Mouse (Mus musculus): ENCODE measurements around the gene Cd5.

Cd5 gene

GRCm38 (mm10) chr19:10758708-10759107 is 19.9 kb upstream of the Cd5 start:
- no peak for DNase-seq (ENCODE audit: low read depth, low spot score)

DNA sequence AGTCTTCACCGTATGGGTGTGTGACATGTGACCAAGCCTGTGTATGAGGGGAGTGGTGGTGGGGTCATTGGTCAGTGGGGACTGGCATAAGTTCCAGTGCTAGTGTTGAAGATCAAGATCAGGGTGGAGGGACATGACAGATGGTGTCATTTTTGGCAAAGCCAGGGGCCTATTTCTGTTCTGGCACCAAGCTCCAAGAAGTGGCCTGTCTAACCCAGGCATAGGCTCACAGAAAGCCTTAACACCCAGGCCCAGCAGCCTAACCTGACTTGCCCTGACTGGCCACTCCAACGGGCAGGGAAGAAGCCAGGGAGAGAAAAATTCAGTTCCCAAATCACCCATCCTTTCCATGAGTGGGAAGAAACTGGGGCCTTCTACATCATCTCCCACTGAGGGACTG is 18.7 kb upstream of the Cd5 start:
- no peak for DNase-seq (ENCODE audit: low read depth, low spot score)

GRCm38 (mm10) chr19:10757125-10757524 is 18.3 kb upstream of the Cd5 start:
- no peak for DNase-seq (ENCODE audit: low read depth, low spot score)

DNA sequence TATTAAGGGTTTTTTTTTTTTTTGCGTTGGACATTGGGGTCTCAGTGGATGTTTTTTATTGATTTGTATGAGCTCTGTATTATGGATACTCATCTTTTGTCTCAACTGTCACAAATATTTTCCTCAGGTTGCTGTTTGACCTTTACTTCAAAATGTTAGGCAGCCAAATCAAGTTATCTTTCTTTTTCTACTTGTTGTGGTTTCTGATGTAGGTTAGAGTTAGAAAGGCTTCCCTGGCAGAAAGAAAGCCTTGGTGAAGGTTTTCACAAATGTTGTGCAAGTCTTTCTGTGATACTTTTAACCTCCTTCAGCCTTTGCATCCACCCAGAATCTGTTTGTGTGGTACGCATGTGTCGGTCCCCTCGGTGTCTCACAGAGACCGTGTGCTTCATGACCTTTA is 13.8 kb upstream of the Cd5 start:
- DNase-seq (ENCODE audit: low read depth, low spot score), result no peak

DNA sequence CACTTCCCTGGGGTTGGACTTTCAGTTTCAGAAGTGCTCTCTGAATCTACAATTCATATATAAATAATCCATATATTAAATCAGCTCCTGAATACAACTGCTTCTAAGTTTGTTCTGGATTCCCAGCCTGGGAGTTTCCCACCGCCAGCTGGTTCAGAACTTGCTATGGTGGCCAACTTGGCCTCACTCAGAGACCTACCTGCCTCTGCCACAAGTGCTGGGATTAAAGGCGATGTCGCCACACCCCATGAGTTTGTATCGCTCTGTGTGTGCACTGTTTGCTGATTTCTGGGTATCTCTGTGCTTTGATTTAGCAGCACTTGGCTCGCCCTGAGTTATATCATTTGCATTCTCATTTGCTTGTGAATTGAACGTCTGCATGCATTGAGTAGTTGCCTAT is 13.3 kb upstream of the Cd5 start:
- no peak for DNase-seq (ENCODE audit: low read depth, low spot score)

DNA sequence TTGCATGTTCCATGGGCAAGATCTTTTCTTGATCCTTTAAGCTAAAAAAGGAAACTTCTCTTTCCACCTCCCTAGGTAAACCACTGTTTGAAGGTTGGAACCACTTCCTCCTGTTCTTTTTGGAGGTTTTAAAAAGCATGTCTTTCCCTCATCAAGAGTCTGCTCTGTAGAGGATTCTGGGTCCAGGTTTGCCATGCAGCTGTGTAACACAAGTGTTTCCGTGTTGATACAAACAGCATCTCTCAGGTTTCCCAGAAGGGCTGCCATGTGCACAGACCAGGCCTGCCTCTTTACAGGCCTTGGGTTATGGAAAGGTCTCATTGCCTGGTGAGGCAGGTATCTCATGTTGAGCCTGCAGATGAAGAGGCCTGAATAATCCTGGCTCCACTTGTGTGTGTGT is 12.8 kb upstream of the Cd5 start:
- DNase-seq (ENCODE audit: low read depth, low spot score), result no peak

DNA sequence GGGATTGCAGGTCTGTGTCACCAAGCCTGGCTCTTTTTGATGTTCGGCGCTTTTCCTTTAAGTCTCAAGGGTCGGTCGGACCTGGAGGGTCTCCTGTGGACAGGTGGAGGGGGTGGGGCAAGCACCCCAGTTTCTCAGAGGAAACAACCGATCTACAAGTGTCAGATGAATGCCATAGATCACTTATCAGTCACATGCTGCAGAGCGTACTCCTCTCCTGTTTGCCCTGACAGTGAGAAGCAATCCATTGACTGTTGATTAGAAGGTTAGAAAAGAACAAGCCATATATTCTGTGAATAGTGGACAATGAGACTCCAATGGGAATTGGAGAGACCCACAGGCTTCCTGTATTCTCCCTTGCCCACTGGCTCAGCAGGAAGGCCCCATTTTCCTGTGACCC is 11.4 kb upstream of the Cd5 start:
- DNase-seq (ENCODE audit: low read depth, low spot score), result no peak

DNA sequence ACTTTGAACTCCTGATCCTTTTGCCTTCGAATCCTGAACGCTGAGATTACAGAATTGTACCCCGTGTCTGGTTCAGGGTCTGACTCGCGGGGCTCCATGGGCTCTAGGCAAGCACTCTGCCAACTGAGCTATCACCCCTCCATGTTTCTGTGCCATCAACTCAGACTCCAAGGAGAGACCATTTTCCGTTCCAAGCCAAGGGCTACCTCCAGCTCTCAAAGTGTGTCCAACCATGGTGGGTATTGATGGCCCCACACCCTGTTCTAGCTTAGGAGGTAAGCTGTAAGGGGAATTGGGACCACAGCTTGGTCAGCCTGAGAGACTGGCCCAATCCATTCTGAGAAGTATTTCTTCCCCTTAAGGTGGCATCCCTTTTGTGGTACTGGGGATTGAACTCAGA is 10.5 kb upstream of the Cd5 start:
- DNase-seq (ENCODE audit: low read depth, low spot score), result no peak

GRCm38 (mm10) chr19:10748401-10749102 is 9.8 kb upstream of the Cd5 start:
- no peak for DNase-seq (ENCODE audit: low read depth, low spot score)

- DNase-seq (ENCODE audit: low read depth, low spot score), result no peak
Observed at GRCm38 (mm10) chr19:10747718-10748117, 8.9 kb upstream of the Cd5 start.

- DNase-seq (ENCODE audit: low read depth, low spot score), result no peak
Observed at GRCm38 (mm10) chr19:10747182-10747581, 8.4 kb upstream of the Cd5 start.

DNA sequence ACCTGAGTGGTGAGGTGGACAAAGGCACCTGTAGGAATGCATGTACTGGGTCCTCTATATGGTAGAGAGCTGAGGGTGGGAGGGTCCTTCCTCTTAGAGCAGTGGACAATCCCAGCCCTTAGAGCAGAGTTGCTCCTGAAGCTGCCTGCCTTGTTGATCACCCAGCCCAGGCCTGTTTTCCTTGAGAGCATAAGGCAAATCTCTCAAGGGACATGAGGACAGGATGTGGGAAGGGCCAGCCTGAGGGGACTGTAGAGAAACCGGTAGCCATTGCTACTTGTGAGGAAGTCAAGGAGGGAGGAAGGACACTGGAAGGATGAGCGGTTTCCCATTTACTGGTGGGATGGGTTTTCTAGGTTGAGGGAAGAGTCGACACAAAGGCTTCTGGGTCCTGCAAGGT is 3.8 kb upstream of the Cd5 start:
- DNase-seq (ENCODE audit: low read depth, low spot score), result no peak

DNA sequence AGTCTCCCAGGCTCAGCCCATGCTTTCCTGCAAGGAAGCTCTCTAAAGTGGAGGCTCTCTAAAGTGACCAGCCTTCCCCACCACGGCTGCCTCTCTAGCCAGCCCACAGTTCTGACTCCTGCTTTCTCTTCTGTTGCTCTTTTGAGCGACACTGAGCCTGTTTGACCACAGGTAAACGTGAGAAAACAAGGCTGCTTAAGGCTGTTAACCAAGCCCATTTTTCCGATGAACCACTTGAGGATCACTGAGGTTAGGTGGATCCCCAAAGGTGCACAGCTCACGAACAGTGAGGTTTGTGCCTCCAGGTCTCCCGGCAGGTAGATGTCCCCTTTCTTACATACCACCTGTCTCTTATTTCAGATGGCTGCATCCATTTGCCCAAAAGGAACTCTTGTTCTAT is 3.3 kb upstream of the Cd5 start:
- no peak for DNase-seq (ENCODE audit: low read depth, low spot score)

- DNase-seq (ENCODE audit: low read depth, low spot score), result no peak
Observed at GRCm38 (mm10) chr19:10740641-10741440, 2.0 kb upstream of the Cd5 start.

- DNase-seq (ENCODE audit: low read depth, low spot score), result no peak
Observed at GRCm38 (mm10) chr19:10739916-10740315, 1.1 kb upstream of the Cd5 start.

DNA sequence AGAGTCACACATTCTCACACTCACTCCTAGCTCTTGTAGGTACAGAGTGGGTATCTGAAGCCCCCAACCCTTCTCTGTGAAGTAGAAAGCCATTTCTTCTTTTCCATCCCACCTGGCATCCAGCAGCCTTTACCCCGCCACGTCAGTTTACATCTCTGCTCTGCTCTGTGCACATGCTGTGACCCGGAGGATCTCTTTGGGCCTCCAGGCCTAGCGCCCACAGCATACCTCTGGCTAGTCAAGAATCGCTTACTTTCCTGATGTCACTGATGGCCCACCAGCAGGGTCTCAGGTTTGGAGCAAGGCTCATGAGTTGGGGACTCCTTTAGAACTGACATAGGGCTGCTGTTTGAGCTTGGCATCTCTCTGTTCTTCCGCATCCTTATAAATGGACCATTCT is 764 bp downstream of the Cd5 start:
- no peak for DNase-seq (ENCODE audit: low read depth, low spot score)

DNA sequence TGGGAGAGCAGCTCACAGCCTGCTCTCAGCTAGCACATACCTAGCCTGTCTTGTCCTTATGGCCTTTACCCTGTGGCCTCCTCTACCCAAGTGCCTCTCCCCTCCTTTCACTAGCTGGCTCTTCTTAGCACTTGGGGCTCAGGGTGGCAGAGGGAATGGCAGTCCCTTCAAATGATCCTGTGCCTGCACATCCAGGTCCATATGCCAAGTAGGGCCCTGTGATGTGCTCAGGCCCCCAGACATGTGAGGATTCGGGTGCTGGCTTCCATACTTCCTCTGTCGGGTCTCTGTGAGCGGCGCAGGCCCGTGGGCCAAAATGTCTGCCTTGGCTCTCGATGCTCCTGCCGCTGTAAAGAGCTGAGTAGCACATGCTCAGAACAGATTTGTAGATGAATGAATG is 2.9 kb downstream of the Cd5 start:
- no peak for DNase-seq (ENCODE audit: low read depth, low spot score)

DNA sequence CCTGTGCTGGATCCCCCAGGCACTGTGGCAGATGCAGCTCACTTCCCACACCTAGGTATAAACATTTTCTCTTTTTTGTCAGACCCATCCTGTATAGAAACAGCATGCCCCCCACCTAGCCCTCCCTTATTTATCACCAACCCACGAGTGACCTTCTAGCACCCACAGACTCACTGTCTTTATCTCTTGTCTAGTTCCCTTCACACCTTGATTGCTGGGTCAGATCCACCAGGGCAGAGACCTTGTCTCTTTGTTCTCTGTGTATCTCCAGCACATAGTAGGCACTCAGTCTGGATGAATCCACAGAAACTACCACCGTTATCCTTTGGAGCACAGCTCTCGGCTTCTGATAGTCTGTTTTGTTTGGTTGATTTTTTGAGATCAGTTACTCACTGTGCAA is 3.7 kb downstream of the Cd5 start:
- DNase-seq (ENCODE audit: low read depth, low spot score), result no peak

DNA sequence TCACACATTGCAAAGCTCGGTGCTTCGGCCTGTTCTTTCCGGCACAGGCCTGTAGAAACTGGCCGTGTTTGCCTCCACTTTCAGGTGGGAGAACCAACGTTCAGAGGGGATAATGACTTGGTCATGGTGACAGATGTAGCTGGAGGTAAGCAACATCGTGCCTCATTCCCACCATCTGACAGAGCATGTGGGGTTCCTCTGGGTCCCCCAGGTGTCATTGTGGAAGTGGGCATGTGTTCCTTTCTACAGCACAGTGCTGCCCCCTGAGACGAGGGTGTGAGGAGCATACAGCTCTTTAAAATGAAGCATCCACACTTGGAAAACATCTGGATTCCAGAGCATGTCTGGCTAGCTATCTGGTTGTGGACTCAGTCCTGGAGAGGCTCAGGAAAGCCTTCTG is 4.2 kb downstream of the Cd5 start:
- no peak for DNase-seq (ENCODE audit: low read depth, low spot score)

- no peak for DNase-seq (ENCODE audit: low read depth, low spot score)
Observed at GRCm38 (mm10) chr19:10733501-10734127, 5.2 kb downstream of the Cd5 start.

- no peak for DNase-seq (ENCODE audit: low read depth, low spot score)
Observed at GRCm38 (mm10) chr19:10732741-10733140, 6.1 kb downstream of the Cd5 start.

GRCm38 (mm10) chr19:10731975-10732374 is 6.8 kb downstream of the Cd5 start:
- DNase-seq (ENCODE audit: low read depth, low spot score), result no peak

DNA sequence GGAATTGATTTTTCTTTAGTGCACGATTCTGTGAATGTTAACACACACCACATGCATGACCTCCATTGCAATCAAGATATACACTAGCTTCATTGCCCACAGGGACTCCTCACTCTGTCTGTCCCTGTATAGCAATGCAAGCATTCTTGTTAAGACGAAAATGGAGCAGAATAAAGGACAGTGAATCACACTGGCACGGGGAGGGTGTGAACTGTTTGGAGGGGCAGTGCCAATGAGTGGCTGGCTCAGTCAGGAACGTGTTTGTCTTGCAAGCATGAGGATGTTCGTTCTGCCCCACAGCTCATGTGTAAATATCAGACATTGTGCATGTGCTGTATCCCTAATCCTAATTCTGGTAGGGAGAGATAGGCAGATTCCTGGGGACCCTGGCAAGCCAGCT is 8.3 kb downstream of the Cd5 start:
- no peak for DNase-seq (ENCODE audit: low read depth, low spot score)

Data from brain, embryonic 18.5 days (tissue).